Mouse (Mus musculus): ENCODE data around the gene Kpna6. TPM values are rescaled to one million over a fixed set of nuclear protein-coding genes. Genes with fewer than 3 reads are reported as not detected.
A peak's percentile ranks its signal among the peaks of the same experiment; 100 is the strongest.

Gene Kpna6
- total RNA-seq, 2 experiments from 2014 or later: 70.4 to 80.6 TPM

DNA sequence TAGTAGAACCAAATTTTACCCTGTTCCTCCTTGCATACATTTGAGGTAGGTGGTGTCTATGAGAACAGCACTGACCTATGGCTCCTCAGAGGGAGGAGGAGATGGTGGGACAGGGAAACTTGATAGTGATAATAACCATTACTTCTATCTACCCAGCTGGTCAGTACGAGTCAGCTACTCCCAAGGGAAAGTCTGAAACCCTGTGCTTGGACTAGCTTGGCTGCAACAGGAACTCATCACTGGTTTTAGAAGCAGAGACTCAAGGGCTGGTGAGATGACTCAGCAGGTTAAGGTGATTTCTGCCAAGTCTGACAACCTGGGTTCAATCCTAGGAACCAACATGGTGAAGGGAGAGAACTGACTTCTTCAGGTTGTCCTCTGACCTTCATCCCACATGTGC is 23.9 kb downstream of the Kpna6 start:
- DNase-seq: no peak

DNA sequence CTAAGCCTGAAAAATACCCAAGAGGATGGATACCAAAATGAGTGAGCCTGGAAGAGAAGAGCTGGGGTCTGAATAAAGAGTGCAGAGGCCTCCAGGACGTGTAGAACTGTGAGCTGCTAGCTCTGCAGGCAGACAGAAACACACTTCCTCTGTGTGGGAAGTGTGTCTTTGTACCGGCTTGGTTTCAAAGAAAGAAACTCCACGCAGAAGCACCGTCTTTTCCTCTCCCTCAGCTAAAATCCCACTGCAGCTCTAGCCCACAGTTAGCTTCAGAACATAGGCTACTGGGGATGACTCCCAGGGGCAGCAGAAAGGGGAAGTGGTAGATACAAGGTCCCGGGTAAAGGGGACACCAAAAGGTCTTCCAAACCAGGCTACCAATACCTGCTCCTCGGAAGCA is 27.4 kb downstream of the Kpna6 start:
- no peak for DNase-seq

DNA sequence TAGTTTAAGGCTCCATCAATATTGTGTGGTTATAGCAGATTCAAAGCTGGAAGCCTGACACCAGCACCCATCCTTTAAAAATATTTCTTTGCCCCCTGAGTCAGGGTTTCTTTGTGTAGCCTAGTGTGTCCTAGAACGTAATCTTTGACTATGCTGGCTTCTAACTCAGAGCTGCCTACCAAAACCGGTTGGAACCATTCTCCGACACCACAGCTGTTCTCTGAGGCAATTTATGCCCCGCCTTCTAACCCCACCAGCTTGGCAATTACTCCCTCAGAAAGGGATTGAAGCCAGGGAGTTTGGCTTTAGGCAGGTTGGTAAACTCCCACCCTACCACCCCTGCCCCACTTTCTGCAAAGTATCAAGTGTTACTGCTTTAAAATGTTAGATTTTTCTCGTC is 30.8 kb downstream of the Kpna6 start:
- peak; percentile 46 for DNase-seq

DNA sequence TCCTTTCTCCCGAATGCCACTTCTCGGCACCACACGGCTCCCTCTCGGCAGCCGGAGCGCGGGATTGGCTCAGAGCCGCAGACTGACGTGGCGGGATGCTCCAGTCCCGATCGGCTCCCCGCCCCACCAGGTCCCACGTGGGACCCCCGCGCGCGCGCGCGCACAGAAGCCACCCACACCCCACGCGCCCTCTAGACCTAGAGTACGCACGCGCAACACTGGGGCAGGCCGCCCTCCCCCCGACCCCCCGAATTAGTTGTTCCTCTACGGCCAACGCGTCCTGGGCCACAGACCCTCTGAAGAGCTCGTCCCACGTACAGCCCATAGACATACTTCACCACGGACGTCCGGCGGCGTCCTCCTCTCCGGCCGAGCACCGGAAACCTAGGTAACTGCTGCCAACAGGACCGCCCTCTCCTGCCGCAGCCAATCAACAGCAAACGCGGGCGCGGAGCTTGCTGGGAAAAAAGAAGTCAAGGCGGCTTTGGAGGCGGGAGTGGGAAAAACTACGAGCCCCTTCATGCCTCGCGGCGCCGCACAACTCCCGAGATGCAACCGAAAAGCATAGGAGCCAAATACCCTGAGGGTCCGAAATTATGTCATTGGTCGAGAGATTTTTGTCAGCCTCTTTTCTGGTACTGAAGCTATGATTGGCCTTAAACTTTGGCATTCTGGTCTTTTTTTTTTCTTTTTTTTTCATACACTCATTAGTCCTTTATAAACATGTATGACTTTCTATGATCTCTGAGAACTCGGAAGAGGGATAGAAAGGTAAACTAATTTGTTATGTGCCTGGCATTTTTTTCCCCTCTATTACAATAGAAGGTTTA is 31.7 kb downstream of the Kpna6 start, which contains the start of gene Txlna:
Txlna (minus strand) TSS at position 428 of the 830 bp plus-strand sequence.
- peak; percentile 96 for DNase-seq

DNA sequence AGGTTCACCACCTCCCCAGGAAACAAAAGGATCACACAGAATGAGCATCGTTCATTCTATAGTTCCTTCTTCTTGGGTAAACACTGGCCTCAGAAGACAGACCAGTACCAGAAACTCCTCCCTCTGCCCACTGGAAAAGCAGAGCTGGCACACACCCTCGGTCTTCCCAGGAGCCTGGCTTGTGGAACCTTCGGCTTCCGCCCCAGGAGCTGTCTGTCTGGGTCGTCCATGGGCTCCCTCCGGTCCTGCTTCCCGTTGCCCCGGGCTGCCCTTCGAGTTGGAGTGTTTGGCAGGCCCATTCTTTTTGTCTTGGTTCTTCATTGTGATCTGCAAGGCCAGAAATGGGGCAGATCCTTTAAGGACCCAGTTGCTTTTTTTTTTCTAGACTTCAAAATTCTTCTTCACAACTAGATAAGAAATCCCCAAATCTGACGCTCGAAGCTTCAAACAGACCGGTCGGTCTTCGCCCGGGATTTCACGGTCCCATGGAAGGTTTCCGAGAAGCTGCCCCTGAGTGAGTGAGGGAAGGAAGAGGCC is 32.4 kb downstream of the Kpna6 start:
- DNase-seq: peak; percentile 68

DNA sequence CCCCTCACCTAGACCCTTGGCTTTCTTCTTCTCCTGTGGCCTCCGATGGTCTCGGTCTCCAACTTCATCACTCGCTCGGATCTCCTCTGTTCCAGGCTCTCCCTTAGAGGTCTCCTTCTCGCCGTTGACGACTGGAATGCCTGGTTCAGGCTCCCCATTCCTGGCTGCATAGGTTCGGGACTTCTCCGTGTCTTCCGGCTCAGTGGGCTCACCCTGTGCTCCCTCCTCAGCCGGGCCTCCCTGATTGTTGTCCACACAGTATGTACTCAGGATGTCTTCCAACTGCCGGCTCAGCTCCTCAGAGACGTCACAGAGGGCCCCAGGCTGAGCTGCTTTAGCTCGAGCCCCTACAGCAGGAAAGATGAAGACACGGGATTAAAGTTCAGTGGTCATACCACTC is 33.3 kb downstream of the Kpna6 start:
- DNase-seq: no peak

DNA sequence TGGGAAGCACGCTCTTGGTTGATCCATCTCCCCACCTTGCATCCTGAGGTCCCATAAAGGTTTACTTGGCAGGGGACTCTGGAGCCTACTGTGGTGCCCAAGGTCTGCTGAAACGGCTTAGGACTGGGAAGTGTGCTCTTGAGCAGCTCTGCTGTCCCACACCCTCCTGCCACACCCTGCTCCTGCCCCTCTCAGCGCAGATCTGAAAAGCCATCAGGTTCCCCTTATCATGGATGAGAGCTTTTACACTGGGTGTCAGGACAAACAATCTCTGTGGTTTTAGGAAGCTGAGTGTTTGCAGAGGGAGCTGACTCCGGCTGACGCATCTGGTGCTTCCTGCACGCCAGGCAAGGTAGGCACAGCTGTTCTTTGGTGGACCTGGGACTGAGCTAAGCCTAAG is 38.7 kb downstream of the Kpna6 start:
- no peak for DNase-seq

DNA sequence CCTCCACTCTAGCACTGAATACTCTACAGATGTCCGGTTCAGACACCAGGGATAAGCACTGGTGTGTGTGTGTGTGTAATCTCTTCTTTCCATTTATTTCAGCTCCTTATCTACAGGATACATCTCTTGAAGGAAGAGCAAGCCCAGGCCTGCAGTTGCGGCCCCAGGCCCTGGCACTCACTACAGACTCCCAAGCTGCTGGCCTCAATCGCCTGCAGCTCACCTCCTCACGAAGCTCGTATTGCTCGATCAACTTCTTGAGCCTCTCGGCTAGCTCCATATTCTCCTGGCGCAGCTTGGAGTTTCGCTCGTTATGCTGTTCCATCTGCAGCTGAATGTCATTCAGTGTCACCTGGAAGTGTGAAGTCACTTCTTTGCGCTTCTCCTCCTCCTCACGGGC is 40.7 kb downstream of the Kpna6 start:
- no peak for DNase-seq

DNA sequence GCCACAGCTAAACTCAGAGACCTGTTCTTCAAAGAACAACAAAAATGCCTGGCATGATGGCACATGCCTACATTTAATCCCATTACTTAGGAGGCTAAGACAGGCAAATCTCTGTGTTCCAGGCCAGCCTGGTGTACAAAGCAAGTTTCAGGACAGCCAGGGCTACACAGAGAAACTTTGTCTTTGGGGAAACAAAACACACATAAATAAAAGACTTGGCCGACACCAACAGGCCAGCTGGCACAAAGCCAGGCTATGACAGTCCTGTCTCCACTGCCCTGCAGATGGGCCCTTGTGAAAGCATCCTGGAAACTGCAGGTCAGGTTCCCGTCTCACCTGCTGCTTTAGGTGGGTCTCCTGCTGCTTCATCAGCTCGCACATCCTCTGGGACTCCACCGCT is 41.6 kb downstream of the Kpna6 start:
- DNase-seq: peak; percentile 72

DNA sequence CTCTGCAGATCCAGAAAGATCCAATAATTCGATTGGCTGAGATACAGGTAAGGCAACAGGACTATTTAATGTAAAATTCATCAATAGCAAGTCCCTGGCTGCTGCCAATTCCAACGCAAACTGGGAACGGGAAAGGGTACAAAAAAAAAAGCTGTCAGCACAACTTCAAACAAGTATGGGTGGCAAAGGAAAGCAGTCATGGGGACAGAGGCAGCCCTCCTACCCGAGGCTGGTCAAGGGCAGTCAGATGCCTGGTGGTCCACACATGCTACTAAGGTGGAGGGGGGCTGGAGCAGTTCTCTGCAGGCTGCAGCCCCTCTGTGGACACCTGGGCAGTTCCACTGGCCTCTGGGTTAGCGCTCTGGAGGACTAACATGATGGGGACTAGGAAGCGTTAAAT is 46.5 kb downstream of the Kpna6 start:
- DNase-seq: no peak

DNA sequence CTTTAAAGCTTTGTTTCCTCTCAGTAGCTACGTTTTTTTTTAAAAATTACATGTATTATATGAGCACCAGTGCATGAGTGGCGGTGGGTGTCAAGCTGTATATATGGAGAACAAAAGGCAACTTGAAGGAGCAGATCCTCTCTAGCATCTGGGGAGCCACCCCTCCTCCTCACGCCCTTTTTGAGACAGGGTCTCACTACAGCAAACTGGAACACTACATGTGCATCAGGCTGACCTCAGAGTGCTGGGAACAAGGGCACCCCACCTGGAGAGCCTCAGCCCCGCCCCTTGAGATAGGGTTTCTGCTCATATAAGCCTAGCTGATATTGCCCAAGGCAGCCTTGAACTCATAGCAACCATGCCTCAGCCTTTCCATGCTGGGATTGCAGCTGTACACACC is 47.1 kb downstream of the Kpna6 start:
- no peak for DNase-seq

DNA sequence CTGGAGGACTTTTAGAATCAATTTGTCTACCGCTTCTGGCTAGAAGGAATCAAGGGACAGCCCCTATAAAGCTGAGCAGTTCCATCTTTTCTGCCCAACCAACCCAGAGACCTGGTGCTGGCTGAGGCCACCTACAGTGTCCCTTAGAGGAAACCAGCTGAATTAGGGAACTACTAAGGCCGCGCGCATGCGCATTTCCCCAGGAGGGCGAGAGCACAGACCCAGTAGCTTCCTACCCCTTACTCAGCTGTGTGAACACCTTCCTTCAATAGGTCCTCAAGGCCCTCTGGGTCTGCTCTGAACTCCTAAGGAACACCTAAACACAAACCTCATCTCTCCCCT is 47.6 kb downstream of the Kpna6 start:
- DNase-seq: peak; percentile 67

DNA sequence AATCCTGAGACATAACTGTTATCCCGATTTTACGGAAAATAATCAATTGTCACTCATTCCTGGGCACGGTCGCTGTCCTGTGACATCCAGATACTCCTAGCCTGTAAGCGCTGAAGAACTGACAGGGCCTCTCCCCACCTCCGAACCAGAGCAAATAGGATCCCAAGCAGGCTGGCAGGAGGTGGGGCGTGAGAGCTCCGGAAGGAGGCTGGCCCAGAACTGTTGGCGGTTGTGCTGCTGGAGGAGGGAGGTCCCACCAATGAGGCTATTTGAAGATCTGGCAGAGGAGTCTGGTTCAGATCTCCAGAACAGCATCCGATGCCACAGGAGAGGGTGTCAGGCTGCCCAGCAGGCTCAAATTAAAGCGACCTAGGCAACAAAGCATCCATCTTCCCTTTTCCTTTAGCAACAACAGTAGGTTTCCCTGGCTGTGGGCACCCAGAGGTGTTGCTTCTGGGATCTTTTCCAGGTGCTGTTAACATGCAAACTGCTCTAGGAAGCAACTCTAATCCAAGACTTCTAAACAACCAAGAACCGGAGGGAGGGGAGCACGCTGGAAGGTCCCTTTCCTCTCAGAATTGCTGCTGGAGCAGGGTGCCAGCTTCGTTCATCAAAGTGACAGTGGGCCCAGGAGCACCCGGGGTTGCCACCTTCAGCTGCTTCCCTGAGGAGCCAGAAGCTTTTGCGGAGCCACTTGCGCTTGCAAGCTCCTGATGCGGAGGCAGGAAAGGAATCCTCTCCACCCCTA is 48.1 kb downstream of the Kpna6 start:
- peak; percentile 87 for DNase-seq

DNA sequence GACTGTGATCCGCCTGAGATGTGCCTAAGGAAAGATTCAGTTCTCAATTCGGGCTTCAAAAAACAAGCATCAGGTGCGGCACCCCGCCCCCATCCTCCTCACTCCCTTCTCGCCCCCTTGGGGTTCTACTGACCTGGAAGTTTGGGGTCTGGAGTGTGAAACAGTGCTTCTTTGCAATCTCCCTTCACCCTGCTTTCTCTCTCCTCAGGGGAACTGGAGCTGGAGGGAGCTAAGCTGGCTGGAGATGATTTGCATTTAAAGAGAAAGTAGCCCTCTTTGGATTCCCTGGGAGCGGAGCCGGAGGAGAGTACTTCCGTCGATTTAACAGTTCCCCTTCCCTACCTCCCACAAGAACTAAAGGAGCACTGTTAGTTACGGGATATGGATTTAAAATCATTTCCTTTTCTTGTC is 48.9 kb downstream of the Kpna6 start, which contains the start of gene Ccdc28b:
Ccdc28b (minus strand) TSS at position 267 of the 411 bp plus-strand sequence.
- DNase-seq: peak; percentile 62

DNA sequence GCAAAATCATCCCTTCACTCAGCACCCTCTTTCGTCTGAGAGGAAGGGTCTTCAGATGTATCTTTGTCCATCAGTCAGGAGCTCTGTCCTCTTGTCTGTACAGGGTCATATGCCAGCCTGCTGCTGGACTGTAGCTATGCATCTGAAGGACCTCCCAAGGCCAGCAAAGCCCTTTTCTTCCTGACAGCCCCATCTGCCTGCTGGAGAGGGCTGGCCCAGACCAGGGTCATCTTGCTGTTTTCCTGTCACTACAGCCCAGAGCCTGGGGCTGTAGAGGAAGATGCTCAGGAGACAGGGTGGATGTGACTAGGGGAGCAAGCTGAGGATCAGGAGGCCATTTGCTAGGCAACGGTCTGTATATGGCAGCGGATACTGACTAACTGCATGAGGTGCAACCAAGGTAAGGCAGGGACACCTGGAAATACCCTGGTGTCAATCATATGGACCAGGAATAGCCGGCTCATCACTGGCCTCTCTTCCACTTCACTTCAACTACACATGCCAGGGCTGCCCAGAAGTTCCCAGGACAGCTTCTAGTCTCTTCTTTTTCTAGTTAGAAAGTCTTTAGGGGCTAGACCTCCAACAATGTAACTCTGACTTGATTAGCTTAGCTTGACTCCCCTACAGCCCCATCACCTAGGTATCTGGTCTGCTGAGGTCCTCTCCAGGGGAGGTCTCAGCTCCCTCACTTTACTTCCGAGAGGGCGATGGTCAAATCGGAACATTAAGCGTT is 49.6 kb downstream of the Kpna6 start:
- DNase-seq: peak; percentile 38

DNA sequence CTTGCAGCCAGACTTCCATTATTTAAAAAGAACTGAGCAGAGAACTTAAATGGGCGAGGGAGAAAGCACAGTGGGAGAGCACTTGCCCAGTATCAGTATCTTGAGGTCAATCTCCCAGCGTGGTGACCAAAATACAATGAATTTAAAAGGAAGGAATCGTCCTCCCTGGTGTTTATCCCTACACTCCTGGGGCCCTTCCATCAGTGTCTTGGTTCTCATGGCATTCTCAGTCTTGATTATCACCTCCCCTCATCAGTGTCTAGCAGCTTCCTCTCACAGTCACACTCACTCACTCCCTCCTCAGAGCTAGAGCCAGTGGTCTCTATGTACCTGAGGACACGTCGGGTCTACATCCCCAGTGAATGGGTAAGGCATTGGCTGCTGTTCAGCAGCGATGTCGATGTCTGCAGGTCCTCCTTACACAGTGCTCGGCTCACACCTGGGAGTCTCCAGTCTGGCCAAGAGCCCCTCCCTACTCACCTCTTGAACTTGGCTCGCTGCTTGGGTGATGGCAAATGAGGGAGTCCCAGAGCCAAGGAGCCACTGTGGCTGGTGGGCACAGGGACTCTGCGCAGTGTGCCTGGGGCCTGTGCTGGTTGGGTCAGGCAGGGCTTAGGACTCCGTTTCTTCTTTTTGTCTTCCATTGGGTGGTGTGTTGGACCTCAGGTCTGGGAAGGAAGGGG is 50.3 kb downstream of the Kpna6 start:
- DNase-seq: no peak

DNA sequence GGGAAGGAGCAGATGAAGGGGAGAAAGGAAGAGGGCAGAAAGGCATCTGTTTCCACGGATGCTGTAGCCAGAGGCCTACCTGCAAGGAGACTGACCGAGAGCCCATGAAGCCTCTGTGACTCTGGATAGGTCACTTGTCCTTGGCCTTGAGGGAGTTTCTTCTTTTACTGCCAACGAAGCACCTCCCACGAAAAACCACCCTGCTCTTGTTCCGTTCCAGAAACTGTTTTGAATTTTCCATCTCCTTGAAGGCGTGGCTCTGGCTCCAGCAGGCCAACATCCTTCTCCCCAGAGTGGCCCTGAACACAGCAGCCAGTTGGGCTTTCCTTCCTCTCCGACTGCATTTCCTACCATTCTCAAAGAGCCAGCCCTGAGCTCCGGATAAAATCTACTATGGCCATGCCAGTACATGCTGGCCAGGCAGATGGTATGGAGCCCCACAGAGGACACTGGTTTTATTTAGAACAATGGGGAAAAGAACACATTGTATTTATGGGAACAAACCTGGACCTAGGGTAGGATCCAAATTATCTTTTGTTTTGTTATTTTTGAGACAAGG is 51.2 kb downstream of the Kpna6 start:
- DNase-seq: peak; percentile 49

DNA sequence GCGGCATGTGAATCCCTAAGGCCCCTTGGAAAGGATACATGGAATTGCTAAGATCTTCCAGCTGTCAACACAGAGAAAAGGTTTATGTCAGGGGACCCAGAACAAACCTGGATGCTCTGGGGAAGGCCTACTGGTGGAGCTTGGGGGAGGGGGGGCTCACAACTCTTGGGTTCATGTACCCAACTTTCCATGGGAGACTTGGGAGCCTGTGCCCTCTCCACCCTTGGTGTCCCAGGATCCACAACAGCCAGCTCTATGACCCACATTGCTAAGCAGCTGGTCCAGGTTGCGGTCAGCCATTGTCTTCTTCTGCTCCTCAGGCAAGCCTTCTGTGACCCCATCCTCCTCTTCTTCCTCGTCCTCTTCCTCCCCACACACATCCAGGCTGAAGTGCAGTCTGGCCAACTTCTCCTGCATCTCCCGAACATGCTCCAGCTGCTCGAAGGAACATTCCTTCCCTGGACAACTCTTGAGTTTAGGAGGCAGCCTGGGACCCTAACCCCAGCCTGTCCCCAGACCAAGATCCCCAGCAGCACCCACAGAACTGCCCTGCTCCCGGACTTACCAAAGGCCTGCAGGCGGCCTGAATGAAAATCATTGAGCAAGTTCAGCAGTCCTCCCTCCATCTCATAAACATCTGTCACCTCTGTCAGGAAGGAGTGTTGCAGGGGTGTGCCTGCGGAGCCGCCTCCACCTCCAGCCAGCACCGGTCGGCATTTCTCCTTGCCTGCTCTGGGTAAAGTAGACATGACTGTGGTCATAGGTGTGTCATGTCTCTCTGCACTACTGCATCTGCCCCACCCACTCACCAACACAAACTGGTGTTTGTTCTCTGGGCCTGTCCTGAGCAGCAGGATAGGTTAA is 51.9 kb downstream of the Kpna6 start:
- DNase-seq: no peak

DNA sequence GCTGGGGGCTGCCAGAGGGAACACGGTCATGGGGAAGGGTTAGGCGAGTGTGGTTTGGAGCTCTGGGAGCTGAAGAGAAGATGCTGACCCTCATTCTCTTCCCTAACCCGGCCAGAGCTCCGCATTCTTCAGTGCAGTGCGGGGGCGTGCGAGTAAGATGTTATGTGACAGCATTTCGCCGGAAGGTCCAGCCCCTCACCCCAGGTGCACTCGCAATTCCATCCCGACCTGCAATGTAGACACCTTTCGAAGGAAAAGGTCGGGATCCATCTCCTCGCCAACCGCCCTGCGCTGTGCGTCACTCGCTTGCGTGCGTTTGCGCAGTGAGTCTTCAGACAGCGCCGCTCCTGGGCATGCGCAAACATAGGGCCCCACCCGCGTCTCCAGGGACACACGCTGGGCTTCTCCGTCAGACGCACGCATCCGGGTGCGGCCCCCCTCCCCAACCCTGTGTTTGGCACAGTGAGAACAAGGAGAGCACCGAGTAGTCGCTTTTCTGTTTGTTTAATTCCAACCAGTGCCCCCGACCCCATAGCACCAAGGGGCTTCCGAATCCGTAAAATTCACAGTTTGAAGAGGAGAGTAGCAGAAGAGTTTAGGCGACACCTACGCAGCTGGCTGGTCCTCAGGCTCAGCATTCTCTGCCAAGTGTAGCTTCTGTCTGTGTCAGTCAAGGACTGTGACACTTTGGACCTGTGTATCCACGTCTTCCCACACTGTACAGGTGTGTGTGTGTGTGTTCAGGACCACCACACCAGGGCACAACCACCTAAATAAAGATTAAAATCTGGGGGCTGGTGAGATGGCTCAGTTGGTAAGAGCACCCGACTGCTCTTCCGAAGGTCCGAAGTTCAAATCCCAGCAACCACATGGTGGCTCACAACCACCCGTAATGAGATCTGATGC is 53.5 kb downstream of the Kpna6 start, which contains the start of gene Iqcc:
Iqcc (minus strand) TSS at position 314 of the 906 bp plus-strand sequence.
- DNase-seq: peak; percentile 97
